Mouse (Mus musculus): ENCODE data around the gene Ap1s2.

Ap1s2 gene

GRCm38 (mm10) chrX:163908337-163909250, at the start of gene Ap1s2:
Ap1s2 (plus strand) TSS chrX:163909017.
- peak; percentile 96 to 97 for DNase-seq (ENCODE audit: low spot score in 2 of 2)

DNA sequence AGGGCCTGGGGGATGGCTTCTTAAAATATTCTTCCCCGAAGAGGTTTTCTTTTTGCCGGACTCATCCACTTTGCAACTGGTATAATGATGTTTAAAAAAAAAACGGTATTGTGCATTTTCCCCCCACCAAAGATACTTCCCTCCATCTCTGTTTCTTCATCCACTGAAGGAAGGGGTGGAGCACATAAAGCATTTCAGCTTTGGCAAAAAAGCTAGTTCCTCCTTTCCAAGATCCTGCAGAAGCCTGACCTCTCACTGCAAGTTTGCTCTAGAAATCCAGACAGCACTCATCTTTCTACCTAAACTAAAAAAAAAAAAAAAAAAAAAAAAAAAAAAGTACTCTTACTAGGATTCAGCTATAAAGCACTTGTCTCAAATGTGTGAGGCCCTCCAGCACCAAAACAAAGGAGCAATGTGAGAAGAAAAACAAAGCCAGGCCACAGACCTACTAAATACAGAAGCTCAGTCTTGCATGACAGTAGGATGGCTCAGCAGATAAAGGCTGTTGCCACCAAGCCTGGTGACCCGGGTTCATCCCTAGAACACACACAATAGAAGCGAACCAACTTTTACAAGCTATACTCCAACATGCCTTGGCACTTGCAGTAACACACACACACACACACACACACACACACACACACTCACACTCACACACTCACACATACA, 41.0 kb upstream of the Ap1s2 start:
- DNase-seq (ENCODE audit: low spot score in 2 of 2), result no peak

DNA sequence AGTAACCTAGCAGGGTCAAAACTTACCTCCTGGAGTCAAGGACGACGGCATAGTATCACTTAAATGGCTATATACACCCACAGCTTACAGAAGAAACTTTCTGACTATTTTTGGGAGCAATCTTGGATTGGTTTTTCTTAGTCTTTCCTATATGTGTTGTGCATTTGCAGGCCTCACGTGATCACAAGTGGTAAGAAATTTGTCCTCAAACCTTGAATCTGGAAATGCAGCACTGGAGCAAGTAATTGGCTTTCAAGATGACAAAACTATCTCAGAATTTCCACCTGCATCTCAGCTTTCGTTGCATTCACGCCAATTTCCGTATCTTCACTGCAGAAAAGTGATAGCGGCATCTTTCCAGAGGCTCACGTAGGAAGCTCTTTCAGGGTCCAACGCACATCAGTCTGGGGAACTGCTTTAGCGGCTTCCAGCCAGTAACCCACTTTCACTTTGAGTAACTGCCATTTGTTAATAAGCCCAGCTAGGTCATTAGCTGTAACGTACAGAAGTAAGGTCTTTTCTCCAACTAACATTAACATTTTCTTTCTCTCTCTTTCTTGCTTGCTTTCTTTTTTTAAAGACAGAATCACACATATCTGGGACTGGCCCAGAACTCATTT, 40.0 kb upstream of the Ap1s2 start:
- DNase-seq (ENCODE audit: low spot score in 2 of 2), result no peak

DNA sequence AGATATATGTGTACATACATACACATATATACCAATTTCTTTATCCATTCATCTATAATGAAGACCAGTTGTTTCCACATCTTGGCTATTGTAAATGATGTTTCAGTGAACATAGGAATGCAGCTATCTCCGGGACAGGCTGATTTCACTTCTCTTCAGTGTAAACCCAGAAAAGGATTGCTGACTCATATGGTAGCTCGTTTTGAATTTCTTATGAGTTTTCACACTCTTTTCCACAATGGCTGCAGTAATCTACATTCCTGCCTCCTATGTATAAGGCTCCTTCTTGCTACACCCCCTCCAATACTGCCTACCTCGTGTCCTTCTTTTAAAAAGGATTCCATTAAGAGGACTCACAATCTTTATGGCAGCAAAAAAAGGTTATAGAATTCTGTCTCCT, 32.9 kb upstream of the Ap1s2 start:
- no peak for DNase-seq (ENCODE audit: low spot score in 2 of 2)

GRCm38 (mm10) chrX:163876636-163877035, 32.2 kb upstream of the Ap1s2 start:
- DNase-seq (ENCODE audit: low spot score in 2 of 2), result no peak

DNA sequence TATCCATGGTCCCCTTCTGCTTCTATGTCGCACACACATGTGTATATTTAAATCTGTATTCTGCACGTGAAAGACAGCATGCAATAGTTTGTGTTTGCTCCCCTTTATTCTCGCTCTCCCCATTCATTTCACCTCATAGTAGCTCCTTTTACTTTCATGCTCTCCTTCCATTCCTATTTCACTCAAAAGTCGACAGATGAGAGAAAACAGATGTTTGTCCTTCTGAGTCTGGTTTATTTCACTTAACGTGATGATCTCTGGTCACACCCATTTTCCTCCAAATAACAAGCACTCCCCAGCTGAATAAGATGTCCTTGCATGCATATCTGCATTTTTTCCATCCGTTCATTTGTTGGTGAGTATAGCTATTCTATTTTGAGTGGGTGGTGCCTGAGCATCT, 29.8 kb upstream of the Ap1s2 start:
- DNase-seq (ENCODE audit: low spot score in 2 of 2), result no peak

DNA sequence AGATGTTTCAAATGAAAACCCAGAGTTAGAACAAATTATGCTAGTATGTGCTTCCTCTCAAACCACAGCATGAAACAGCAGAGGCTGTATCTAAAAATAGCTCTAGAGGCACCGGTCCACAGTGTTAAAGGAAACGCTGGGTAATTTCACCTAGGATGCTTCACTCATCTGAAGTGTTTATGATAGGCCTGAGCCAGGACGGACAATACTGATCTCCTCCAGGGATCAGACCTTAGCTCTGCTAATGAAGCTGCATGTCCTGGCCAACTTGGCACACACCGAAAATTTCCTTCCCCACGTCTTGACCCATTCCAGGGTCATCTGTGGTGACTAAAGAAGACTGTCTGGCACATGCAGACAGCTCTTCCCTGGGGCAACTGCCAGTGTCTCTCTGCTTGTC, 29.4 kb upstream of the Ap1s2 start:
- DNase-seq (ENCODE audit: low spot score in 2 of 2), result no peak

DNA sequence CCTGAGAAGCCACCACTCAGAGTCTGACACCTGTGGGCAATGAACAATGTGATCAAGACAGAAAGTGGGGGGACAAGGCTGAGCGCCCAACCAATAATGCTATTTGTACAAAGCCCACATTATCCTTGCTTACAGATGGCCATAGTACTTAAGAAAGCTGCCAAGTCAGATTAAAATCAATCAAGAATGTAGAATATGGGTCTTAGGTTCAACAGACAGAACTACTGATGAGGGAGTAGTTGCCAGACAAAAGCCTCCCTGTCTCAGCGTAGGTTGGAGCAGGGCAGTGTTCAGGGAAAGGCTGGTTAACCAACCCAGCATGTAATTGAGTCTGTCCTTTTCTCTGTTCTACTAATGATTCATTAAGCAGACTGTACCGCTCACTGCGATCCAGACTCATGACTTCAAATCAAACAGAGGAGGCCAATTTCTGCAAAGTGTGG, 23.3 kb upstream of the Ap1s2 start:
- no peak for DNase-seq (ENCODE audit: low spot score in 2 of 2)

GRCm38 (mm10) chrX:163897354-163897753, 11.5 kb upstream of the Ap1s2 start:
- DNase-seq (ENCODE audit: low spot score in 2 of 2), result no peak

- DNase-seq (ENCODE audit: low spot score in 2 of 2), result no peak
Observed at GRCm38 (mm10) chrX:163899431-163900020, 9.3 kb upstream of the Ap1s2 start.

DNA sequence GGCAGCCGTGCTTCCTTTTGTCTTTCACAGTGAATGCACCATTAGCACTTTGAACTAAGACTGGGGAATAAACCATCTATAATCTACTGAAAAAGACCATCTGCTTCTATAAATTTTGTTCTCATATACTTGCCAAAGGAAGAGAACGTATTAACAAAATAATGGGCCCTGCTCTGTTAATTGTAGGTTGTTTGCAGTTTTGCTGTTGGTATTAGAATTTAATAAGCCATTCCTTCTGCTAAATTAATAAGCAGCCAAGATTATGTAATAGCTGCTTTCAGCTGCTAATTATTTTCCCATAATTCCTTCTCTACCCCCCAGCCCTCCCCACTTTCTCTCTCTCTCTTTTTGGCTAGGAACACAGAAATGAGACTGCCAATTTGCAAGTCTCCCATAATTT, 2.0 kb upstream of the Ap1s2 start:
- DNase-seq (ENCODE audit: low spot score in 2 of 2), result no peak

- no peak for DNase-seq (ENCODE audit: low spot score in 2 of 2)
Observed at GRCm38 (mm10) chrX:163908003-163908336, 847 bp upstream of the Ap1s2 start.

DNA sequence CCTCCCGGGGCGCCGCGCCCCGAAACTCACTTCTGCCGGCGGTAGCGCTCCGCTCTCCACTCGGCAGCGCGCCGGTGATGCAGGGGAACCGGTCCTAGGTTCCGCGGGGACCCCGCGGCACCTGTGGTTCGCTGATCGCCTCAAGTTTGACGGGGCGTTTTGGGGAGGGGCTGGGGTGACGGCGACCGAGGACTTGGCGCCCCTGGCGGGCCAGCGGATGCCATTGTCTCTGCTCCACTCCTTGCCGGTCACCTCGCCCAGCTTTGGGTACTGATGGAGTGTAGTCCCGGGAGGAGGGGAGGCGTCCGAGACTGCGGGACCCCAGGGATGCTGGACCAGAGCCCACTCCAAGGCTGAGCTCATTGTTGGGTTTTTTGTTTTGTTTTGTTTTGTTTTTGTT, 564 bp downstream of the Ap1s2 start:
- peak; percentile 43 to 44 for DNase-seq (ENCODE audit: low spot score in 2 of 2)

GRCm38 (mm10) chrX:163912791-163913190, 4.0 kb downstream of the Ap1s2 start:
- DNase-seq (ENCODE audit: low spot score in 2 of 2), result peak; percentile 26 to 31

- DNase-seq (ENCODE audit: low spot score in 2 of 2), result no peak
Observed at GRCm38 (mm10) chrX:163929550-163929949, 20.7 kb downstream of the Ap1s2 start.

DNA sequence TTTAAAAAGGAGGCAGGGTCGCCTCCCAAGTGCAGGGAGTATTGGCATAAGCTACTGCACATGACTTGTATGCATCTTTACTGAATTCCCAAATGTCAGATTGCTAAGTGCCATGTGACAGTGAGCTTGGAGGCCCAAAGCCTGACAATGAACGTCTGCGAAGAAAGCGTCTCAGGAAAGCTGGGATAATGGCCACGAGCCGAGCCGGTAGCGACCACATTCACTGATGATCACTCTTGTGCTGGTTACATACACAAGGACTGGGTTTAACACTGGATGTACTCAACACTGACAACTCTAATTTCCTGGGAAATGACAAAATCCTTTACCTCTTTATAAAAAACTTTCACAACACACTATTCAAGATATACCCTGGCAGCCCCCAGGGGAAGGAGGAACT, 25.9 kb downstream of the Ap1s2 start:
- no peak for DNase-seq (ENCODE audit: low spot score in 2 of 2)

GRCm38 (mm10) chrX:163938587-163938986, 29.8 kb downstream of the Ap1s2 start:
- DNase-seq (ENCODE audit: low spot score in 2 of 2), result peak; percentile 34 to 36

- no peak for DNase-seq (ENCODE audit: low spot score in 2 of 2)
Observed at GRCm38 (mm10) chrX:163944381-163944780, 35.6 kb downstream of the Ap1s2 start.

- DNase-seq (ENCODE audit: low spot score in 2 of 2), result no peak
Observed at GRCm38 (mm10) chrX:163951618-163952017, 42.8 kb downstream of the Ap1s2 start.

DNA sequence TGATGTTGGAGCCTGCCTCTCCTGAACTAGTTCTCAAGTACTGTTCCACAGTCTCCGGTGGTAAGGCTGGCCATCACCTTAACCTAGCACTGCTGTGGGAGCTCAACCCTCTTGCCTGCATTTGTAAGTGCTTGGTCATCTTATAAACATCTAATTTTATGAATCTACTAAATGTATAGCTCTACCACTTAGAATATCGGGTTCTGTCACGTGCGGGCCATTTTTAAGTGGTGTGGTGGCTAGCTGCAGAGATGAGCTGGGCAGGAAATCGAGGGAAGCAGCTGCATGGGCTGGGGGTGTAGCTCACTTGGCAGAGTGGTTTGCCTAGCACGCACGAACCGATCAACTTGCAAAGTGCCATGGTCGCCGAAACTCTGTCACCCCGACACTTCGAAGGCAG, 48.6 kb downstream of the Ap1s2 start:
- no peak for DNase-seq (ENCODE audit: low spot score in 2 of 2)

DNA sequence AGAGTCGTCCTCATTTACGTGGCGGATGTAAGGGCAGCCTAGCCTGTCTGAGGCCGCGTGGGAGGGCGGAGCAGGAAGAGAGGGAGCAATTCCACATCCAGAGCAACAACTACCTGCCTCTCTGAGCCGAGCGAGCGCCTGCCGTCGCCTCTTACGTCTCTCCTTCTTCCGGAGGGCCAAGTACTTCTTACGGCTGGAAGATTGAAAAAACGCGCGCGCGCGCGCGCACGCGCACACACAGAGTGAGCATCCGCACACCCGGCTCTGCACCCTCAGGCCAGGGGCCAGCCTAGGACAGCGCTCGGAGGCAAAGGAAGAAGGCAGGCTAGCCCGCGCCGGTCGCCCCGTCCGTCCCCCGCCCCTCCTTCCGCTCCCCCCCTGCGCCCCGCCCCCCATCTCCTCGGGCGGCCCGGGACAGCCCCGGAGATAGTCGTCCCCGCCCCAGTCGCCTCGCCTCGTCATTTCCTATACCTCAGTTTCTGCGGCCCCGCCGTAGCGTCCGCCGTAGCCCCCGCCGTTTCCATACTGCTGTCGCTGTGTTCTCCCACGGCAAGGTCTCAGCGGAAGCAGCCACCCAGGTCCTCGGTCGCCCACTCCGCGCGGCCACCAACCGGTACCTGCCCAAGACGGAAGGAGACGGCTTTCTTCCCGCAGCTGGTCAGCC, 49.1 kb downstream of the Ap1s2 start:
- peak; percentile 52 to 63 for DNase-seq (ENCODE audit: low spot score in 2 of 2)

GRCm38 (mm10) chrX:163958467-163958875, 49.7 kb downstream of the Ap1s2 start, which contains the start of gene Zrsr2:
Zrsr2 (minus strand) TSS chrX:163958661.
- peak; percentile 85 to 89 for DNase-seq (ENCODE audit: low spot score in 2 of 2)

All from right cerebral cortex, postnatal 10 days (tissue).